Mouse (Mus musculus): Measurements from ENCODE around the gene Gnai2.
A peak's percentile ranks its signal among the peaks of the same experiment; 100 is the strongest.

Gene Gnai2

DNA sequence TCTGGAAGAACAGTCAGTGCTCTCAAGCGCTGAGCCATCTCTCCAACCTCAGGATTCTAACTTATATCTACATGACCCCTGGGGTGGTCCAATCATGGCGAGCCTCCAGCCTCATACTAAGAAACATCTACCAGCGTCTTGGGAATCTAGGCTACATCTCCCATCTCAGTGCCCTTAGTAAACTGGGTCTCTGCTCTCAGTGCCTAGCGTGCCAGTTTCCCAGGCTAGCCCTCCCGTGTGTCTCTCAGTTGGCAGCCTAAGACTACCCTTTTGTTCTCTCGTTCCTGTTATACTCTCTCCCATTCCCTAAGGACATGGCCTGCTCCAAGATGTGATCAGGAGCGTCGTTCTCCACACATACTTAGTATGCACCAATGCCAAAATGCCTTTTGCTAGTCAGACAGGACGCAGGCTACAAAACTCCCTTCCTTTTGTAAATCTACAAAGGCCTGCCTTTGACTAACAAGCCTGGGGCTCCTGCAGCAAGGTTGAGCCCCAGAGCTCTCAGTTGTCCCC lies 3.8 kb downstream of the Gnai2 start:
- DNase-seq (ENCODE audit: extremely low read depth, low read depth) = no peak

DNA sequence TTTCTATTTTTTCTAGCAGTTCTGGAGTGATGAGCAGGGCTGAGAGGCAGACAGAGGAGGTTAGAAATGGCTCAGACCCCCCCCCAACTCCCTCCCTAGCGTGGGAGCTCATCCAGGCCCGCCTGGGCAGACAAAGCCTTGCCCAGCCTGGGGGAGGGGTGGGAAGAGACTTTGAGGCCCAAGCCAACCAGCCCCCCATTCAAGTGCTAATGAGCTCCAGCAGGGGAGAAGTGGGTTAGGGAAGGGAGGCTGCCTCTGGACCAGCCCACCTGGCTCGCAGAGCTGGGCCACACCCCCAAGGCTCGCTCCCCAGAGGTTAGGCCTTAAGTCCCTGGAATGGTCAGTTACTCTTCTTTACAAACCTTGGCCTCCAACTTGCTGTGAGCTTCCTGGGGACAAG lies 4.6 kb downstream of the Gnai2 start:
- DNase-seq (ENCODE audit: extremely low read depth, low read depth) = no peak

DNA sequence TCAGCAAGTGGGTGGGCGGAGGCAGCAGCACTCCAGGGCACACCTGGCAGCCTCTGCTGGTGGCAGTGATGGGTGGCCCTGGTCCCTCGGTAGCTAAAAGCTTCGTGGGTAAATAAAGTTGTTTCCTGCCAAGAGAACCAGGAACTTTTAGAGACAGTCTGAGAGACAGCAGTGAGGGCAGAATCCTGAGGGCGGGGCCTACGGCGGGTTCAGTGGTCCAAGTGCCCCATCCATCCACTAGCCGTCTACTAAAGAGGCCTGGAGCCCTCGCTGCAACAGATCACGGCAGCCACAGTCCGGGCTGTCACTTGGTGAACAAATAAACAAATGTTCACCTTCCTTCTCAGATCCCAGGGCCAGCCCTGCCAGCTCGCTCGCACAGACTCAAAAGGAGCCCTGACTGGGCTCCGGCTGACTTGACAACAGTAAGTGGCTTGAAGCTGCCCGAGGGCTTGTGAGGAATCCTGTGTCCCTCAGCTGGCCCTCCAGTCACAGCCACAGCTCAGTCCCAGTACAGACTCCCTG lies 5.2 kb downstream of the Gnai2 start:
- no peak for DNase-seq (ENCODE audit: extremely low read depth, low read depth)

DNA sequence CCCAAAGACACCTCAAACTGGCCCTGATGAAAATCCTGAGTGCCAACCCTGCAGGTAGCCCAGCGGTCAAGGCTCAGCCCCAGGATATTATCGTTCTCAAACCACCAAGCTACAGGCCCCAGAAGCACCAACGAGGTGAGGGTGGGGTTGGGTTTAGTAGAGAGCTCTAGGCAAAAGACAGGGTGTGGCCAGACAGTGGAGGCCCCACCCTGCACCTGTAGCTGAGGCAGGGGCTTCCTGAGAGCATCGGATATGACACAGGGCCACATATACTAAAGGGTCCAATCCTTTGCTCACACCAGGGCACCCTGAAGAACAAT lies 5.8 kb downstream of the Gnai2 start:
- DNase-seq (ENCODE audit: extremely low read depth, low read depth) = no peak

DNA sequence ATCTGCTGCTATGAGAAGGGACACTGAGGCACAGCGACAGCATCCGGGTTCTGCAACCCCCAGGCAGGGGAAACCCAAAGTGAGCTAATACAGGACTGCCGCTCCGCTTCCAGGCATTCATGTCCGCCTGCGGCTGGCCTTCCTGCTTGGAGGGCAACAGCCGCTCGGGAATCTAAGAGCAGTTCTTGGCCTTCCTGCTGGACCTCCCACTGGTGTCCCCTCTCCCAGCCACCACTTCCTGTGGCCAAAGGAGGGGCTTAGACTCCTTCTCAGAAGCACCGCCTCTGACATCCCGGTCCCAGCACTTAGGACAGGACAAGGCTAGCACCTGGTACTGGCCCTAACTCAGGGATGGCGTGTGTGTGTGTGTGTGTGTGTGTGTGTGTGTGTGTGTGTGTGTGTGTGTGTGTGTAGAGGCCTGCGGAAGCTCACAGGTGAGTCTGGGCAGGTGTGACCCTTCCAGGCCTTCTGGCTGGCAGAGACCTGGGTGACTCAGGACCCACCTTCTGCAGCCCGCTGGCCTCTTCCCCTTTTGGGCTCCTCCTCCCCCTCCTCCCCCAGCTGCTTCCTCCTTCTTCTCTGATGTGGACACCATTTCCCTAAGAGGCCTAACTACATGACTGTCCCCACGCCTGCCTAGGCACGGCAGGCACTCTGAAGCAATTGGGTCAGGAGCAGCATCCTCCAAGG lies 6.3 kb downstream of the Gnai2 start:
- peak; percentile 80 for DNase-seq (ENCODE audit: extremely low read depth, low read depth)

DNA sequence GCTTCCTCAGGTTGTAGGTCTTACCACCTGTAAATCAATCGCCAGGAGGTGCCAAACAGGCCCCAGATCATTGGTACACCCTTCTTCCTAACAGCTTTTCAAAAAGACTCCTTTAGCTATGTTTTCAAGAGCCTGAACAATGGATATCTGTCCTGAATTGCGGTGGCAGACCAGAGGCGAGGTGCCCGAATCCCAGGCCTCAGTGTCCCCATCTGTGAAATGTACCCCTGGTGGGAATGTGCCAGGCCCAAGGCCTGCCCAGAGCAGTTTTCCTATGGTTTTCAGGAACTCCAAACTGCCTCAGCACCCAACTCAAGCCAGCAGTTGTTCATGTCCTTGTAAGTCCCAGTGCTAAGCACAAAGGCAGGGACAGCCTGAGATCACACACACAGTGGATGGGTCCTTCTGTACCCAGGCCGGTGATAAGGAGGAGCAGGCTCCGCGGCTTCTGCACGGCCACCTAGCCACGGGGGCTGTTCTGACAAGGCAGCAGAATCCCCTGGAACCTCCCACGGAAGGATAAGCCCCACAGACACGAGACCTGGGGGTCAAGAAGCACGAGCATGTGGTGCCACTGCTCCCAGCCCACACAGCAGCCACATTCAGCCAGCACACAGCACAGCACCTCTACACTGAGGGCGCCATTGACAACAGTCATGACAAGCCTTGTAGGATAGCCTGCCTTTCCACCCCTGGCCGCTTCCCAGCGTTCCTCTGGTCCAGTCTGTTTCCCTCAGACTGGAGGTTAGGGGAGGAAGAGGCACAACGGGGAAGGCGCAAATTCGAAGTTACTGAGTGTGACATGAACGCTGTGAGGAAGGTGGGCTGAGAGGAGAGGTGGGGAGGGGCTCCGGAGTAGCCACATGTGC lies 7.5 kb downstream of the Gnai2 start:
- no peak for DNase-seq (ENCODE audit: extremely low read depth, low read depth)

DNA sequence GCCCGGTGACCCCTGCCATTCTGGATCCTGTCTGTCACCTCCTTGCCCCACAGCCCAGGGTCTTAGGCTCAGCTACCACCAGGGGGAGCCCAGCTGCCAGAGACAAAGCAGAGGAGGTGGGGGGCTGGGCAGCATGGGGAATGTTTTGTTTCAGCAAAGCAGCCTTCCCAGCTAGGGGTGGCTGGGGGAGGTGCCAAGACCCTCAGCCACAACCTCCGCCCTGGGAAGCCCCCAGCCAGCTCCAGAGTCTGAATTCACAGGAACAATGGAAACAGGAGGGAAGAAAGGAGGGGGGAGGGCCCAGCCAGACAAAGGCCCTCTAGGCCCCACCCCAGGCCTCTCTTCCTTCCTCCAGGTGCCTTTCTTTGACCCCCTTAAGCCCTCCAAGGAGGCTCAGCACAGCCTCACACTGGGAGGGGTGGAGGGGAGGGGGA lies 8.3 kb downstream of the Gnai2 start:
- no peak for DNase-seq (ENCODE audit: extremely low read depth, low read depth)

DNA sequence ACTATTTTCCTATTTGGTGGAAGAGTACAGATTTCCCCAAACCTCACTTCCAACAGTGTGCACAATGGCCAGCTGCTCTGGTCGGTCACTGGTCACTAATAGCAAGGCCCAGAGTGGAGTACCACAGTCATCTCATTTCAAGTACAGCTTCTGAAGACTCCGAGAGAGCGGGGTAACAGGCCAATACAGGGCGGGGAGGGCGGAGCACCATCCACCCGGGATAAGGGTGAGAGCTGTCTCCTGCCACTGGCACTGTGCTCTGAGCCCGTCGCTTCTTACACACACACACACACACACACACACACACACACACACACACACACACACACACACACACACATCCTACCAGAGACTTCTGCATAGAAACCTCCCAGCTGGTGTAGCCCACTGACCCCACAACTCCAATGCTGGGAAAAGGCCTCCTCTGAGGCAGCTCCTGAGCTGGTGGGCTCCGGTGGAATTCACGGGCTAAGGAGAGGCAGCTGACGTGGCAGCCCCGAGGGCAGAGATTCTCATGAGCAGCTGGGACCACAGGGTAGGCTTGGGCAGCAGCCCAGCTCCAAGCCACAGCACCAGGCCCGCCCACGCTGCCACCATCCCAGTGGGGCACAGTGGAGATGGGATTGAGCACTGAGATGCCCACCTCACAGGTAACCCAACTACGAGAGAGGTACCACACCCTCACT lies 8.9 kb downstream of the Gnai2 start:
- no peak for DNase-seq (ENCODE audit: extremely low read depth, low read depth)

DNA sequence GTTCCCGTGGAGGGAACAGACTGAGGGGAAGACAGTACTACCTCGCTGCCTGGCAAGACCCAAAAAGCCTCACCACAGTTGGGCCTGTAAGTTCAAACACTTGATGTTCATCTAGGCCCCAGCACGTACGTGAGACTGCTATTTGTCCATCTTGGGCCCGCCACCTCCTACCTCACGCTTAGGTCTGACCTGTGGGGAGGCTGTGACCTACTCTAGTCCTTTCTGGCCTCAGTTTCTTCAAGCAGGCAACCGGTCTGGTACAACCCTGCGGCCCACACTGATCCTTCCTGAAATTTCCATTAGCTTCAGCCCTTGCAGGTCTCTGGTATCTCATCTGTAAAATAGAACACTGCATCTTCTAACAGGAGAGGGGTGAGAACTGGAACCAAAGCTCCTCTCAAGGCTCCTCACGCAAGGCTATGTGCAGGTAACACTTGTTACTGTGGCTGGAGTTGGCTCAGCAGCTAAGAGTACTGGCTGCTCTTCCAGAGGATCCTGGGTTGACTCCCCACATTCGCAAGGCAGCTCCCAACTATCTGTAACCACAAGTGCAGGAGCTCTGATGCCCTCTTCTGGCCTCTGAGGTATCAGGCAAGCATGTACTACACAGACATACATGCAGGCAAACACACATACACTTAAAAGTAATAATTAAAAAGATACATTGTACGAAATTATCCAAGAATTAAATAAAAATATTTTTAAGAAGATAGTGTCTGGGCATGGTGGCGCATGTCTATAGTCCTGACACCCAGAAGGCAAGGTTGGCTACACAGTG lies 9.6 kb downstream of the Gnai2 start:
- no peak for DNase-seq (ENCODE audit: extremely low read depth, low read depth)

DNA sequence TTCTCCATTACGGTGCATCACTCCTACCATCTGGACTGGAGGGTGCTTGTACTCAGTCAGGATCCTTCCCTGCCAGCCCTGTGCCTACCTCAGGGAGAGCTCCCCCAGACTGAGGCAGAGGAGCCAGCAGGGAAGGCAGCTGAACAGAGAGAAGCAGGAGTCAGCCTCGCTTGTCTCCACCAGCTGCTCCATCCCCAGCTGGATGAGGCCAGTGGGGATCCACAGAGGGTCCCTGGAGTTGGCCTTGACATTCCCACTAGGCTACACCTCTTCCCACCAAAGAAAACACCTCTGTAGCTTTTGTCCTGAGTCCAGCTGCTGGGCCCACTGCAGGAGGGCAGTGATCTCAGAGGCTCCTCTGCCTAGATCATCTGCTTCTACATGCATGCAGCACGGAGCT lies 10.2 kb downstream of the Gnai2 start:
- DNase-seq (ENCODE audit: extremely low read depth, low read depth) = no peak

DNA sequence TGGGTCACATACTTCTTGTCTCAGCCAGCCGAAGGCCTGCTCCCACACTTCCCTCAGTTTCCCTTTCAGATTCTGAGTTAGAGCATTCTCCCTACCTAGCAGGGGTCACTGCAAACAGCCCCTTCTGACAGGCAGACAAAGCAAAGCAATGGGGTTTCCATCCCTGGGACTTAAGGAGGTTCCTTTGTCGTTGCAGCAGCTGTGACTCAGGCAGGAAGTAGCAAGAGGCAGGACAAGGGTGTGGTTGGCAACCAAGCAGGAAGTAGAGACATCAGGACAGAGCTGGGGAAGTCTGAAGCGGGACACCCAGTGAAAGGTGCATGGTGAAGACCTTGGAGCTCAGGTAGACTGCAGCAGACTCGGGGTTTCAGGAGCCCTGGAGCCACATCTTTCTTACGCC lies 10.6 kb downstream of the Gnai2 start:
- DNase-seq (ENCODE audit: extremely low read depth, low read depth) = no peak

DNA sequence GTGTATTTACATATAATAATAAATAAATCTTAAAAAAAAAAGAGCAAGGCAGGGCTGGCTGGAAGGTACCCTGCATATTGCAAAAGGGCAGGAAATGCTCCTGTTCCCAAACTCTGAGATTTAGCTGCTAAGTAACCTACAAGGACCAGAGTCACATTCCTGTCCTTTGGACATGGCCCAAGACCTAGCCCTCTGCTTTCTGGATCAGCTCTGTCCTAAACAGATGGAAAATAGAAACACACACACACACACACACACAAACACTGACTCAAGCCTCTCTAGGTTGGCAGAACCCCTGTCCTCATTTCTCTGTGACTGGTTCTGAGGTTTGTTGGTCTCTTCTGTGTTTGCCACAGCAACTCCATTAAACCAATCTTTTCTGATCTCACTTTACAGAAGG lies 14.2 kb downstream of the Gnai2 start:
- no peak for DNase-seq (ENCODE audit: extremely low read depth, low read depth)

DNA sequence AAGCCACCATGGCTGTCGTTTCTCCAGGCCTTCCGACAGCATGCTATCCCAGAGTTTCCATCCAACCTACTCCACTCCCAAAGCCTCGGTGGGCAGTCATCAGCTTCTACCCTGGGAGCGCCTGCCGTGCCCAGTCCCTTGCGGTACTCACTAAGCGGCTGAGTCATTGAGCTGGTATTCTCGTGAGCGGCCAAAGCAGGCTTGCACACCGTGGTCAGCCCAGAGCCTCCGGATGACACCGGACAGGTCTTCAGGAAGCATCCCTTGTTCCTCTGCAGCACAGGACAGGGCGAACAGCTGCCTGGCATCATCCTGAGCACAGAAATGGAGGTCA lies 15.7 kb downstream of the Gnai2 start:
- DNase-seq (ENCODE audit: extremely low read depth, low read depth) = no peak

DNA sequence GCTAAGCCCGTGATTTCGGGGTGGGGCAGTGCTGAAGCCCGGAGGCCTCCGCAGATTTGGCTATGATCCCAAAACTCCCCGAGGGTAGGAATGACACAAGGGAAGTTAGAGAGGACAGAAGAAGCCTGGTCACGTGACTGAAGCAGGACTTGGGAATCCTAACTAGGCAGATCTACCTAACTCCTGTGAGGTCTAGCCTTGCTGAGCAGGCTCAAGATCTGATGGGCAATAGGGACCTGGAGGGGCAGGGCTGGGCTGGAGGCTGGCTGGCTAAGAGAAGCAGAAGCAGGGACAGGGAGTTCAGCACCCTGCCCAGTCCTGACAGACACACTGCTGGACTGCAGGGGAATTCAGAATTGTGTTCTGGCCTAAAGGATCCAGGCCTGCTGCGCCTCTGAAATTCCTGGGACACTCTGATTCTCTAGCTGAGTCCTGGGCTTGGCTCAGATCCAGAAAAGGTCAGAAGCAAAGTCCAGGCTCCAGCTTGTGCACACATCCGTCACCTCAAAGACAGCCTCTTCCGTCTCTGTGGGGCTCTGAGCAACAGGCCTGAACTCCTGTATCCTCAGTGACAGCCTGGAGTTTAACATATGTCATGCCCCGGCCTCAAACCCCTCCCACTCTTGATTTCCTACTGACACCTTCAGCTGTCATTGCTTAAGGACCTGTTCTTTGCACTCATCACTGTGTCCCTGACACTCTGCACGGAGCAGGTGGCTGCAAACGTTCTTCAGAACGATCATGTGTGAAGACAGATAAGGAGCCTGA lies 16.2 kb downstream of the Gnai2 start:
- DNase-seq (ENCODE audit: extremely low read depth, low read depth) = no peak

DNA sequence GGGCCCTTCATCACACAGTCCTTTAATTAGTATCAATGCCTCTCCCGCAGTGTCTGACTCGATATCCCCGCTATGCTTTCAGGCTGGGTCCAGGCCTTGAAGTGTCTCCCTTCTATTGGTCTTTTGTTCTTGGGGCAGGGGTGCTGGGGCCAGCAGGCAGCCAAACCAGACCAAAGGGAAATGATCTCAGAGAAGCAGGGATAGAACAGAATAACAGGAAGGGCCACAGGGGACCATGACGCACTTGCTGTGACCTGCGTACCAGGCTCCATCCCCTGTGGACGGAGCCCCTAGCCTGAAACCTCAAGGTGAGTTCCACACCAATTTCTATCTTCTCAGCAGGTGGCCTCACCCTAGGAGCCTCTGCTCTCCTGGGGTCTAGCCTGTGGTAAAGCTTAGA lies 17.1 kb downstream of the Gnai2 start:
- DNase-seq (ENCODE audit: extremely low read depth, low read depth) = no peak

DNA sequence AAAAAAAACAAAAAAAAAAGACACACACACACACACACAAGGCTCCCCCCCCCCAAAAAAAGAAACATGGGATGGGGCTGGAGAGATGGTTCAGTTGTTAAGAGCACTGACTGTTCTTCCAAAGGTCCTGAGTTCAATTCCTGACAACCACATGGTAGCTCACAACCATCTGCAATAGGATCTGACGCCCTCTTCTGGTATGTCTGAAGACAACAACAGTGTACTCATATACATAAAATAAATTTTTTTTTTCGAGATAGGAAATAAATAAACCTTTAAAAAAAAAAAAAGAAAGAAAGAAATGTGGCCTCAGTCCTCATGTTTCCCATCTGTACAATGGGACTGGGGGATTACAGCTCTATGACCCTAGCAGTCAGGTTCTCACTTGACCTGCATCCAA lies 17.7 kb downstream of the Gnai2 start:
- no peak for DNase-seq (ENCODE audit: extremely low read depth, low read depth)

DNA sequence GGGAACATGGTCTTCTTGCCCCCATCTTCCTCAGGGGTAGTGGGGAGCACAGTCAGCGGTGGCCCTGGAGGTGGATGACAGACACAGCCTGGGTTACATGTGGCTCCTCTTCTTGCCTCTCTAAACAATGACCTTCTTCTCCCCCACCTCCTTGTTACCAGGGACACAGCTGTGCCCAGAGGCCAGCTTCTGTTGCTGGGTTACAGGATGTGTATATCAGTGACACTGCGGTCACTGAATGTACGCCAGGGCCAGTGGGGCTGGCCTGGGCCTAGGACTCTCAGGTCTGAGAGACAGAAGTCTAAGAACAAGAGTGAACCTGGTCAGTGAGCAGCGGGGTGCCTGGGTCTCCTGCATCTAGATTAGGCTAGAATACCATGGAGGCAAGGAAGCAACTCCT lies 20.1 kb downstream of the Gnai2 start:
- DNase-seq (ENCODE audit: extremely low read depth, low read depth) = no peak

DNA sequence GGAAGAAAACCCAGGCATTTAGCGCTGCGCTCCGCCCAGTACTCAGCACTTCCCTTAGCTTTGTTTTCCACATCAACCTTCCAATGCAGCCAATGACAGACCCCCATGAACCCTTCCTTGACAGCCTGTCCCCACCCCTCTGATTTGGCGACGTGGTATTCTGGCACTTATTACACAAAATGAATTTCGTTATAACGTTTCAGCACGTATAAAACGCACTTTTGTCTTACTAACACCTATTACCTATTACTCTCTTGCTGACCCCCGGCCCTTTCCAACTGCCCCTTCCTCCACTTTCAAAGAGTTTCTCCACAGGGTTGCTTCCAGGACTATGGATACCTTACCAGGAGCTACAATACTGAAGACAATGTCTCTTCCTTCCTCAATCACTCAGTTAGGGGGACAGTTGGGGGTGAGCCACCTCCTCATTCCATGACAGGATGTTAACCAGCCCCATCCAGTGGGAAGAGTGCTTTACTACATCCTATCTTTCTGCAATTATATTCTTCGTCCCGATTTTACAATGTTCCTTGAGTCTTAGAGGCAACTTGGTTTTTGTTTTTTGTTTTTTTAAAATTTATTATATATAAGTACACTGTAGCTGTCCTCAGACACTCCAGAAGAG lies 22.1 kb downstream of the Gnai2 start:
- no peak for DNase-seq (ENCODE audit: extremely low read depth, low read depth)

DNA sequence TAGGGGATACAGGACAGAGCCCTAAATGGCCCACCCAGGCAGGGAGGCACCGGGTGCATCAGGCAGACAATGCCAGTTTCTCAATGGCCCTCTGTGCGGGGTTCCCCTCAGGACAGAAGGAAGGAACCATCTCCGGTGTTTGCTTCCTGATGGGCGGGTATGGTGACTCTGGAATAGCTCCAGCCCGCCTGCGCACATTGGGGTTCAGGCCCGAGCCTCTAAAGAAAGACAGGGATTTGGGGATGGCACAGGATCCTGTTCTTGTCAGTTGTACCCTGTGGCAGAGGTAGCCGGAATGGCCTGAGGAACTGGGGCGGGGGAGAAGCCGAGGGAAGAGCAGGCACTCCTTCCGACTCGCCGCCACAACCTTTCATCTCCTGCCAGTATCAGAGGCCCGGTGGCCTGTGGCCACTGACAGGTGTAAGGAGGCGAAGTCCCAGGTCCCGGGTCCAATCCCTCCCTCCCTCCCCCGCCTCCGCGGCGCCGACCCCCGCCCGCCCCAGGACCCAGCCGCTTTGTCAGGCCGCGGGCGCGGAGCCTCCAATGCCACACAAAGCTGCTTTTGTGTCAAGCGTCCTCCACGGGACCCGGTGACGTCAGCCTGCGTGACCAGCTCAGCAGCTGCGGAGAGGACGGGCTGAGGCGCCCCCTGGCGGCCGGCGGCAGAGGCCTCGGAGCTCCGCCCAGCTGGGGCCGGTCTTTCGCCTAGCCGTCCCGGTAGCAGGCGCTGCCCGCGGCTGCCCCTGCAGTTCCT lies 22.8 kb downstream of the Gnai2 start:
- peak; percentile 81 for DNase-seq (ENCODE audit: extremely low read depth, low read depth)

Measured in MEL-GATA-1-ER (cell line).